Mouse (Mus musculus) monocyte, adult 2 months (primary cell): ENCODE measurements around the gene Gm2696.

Experiments
- DNase-seq, 2 experiments: peaks; one replicate each; pipeline ENCODE4 v3.0.0; 2022; ENCODE audit warnings: low spot score in 2 of 2, low read depth in 1 of 2

Gm2696 gene

GRCm38 (mm10) chr10:77846961-77847360 lies 32.5 kb downstream of the Gm2696 start:
- DNase-seq, result no peak

DNA sequence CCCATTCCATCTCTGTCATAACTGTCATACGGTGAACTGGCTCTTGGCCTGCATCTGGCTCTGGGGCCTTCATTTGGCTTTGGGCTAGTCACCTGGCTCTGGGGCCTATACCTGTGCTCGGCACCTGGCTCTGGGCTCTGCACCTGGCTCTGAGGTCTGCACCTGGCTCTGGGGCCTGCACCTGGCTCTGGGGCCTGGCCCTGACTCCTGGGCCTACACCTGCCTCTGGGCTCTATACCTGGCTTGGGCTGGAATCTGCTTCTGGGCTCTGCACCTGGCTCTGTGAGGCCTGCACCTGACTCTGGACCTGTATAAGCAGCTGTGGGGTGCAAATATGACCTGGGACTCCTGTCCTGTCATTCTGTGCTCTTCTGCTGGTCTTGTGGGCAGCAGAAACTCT lies 33.1 kb downstream of the Gm2696 start:
- DNase-seq, result no peak

- no peak for DNase-seq
Observed at GRCm38 (mm10) chr10:77852559-77852958, 38.1 kb downstream of the Gm2696 start, which contains the start of gene Gm10318. TSS of gene Gm10318 (plus strand) at chr10:77852859.

DNA sequence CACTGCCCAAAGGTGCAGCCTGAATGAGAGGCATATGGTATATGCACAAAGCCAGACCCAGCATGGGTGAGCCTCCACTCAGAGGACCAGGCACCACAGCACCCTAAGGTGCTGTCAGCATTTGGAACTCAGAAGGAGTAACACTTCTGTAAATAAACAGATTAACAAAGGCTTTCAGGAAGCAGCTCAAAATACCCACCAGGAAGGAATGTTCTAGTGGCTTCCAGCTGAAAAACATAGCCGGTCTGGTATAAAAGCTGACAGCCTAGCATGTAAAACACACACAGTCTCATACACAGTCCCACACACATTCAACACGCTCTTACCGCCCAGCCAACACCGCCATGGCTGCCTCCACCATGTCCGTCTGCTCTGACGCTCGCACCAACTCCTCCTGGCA lies 47.2 kb downstream of the Gm2696 start, which contains the start of gene Gm3285:
Gene Gm3285, plus strand, starts transcription at position 301 of the 400 bp plus-strand sequence.
- no peak for DNase-seq

DNA sequence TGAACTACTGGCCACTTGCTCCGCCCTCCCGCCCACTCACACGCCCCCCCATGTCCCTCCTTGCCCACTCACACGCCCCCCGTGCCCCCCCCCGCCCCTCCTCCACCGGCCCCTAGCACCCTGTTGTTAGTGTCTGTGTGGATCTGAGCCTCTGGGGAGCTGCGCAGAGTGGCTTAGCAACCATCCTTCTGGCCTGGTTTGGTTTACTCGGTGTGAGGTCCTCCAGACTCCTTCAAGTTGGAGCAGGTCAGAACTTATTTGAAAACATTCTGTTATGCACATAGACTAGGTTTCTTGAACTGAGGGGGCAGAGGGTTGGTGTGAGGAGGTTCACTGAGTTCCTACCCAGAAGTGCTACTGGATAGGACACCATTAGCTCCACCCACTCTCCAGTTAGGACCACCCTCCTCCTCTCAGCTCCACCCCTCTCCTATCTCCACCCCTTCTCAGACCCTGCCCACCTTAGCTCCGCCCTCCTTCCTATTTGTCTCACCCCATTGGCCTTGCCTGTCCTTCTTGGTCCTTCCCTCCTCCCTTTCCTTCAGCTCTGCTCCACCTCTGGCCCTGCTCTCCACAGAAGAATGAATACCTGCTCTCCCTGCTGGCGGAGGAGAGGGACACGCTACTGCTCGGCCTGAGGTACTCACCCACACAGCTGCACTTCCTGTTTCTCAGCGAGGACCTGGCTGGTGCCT lies 49.7 kb downstream of the Gm2696 start:
- DNase-seq, result no peak

DNA sequence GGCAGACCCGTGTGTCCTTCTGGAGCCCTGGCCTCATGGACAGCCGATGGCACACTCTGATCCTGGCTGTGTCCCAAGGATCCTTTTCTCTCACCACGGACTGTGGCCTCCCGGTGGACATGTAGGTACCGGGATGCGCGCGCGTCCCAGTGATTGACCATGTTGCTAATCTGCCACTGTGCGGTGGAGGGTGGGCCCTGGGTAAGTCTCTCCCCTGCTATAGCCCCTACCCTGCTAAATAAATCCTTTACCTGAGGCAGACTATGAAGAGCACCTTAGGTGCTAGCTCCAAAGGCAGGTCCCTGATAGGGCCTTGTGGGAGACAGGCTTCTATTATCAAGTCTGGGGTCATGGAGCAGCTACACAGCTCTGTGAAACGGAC lies 50.3 kb downstream of the Gm2696 start:
- DNase-seq, result no peak

DNA sequence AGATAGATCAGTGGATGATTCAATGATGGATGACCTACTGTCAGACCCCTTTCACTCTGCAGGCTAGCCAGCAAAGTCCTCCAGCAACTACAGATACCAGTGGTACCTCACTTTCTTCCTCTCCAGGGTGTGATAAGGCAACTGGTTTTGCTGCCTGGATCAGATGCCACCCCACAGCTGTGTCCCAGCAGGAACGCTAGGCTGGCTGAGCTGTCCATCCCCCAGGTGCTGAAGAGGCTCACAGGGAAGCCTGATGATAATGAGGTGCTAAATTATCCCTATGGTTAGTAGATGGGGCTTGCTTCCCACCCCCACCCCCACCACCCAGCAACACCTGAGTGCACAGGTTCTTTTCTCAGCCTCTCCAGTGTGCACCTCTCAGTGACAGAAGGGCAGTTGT lies 53.1 kb downstream of the Gm2696 start:
- DNase-seq, result no peak

DNA sequence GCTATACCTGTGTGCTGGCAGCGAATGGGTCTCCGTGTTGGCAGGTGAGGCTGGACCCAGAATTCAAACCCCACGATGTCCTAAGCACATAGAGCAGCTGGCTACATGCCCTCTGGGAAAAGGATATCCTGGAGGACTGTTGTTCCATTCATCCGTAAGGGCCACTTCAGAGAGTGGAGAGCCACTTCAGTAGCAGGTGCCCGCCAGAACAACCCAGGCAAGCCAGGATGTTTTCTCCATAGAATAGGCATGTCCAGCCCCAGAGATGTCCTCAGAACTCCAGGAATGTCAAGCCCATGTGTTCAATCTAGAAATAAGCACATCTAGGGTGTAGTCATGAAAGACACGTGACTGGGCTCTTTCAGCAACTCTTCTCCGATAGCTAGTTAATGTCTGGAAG lies 55.2 kb downstream of the Gm2696 start:
- DNase-seq, result no peak

DNA sequence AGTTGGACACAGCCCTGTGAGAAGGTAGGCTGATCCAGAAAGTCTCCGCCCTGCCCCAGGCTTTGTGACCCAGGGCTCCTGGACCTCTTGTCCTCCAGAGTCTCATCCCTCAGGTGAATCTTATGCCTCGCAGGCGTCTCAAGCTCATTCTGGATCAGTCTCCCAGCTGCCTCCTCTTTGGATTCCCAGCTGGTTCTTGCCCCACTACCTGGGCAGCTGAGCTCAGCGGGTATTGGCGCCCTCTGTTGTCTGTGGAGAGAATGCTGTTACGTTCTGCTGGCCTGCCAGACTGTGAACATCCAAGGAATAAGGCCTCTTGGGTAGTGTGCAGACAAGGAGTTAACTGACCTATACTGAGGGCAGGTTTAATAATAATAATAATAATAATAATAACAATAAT lies 64.5 kb downstream of the Gm2696 start:
- no peak for DNase-seq

GRCm38 (mm10) chr10:77880305-77880704 lies 65.8 kb downstream of the Gm2696 start:
- DNase-seq, result no peak

DNA sequence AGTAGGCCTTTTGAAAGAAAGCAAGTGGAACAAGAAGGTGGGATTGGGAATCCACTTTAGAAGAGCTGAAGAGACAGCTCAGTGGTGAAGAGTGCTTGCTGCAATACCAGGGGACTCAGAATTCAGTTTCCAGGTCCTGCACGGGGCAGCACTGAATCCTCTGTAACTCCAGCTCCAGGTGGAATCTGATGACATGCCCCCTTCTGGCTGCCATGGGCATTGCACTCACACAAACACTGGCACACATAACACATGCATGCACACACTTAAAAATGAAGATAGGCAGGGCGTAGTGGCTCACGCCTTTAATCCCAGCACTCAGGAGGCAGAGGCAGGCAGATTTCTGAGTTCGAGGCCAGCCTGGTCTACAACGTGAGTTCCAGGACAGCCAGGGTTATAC lies 68.1 kb downstream of the Gm2696 start:
- DNase-seq, result no peak
